Mouse (Mus musculus) lung, postnatal 0 days (tissue): Measurements from ENCODE around the gene Map1lc3b.

Source experiments
- CTCF ChIP-seq: IDR thresholded peaks from 2 replicates; pipeline ENCODE4 v1.5.1; 2016; ENCODE audit warnings: antibody characterized with exemption, mild to moderate bottlenecking
- EP300 ChIP-seq: IDR thresholded peaks from 2 replicates; pipeline ENCODE4 v1.6.1; 2016; ENCODE audit warnings: antibody characterized with exemption, mild to moderate bottlenecking, control low read depth

DNA sequence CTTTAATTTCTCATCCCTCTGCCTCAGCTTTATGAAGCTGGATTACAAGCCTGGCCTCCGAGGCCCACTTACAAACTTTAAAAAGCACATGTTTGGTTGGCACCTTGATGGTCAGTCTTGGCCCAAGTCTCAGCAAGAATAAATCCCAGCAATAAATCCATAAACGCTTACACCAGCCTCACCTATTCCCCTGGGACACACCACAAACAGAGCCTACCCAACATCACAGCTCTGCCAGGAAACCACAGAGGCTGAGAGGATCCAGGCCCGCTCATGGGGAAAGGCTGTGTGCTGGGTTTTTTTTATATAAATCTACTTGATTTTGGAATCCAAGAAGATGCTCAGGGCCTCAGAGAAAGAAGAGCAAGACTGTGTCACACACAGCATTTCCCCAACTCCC, 14.5 kb upstream of the Map1lc3b start:
- TF ChIP-seq CTCF: no peak
- no peak for TF ChIP-seq EP300
